Mouse (Mus musculus): ENCODE data around the gene Moap1. TPM values are rescaled to one million over a fixed set of nuclear protein-coding genes. Genes with fewer than 3 reads are reported as not detected.
A peak's percentile ranks its signal among the peaks of the same experiment; 100 is the strongest.

Moap1 gene
- polyA plus RNA-seq, 1 experiment from 2014 or later, result 68.4 TPM

GRCm38 (mm10) chr12:102702356-102703110 lies 40.9 kb downstream of the Moap1 start:
- Histone ChIP-seq H3K9ac (peak overlapping the region; percentile 28), H3K36me3 (no peaks in the 10 kb centered on the region), H3K4me2 (peak overlapping the region; percentile 90), H3K27me3 (no peaks in the 10 kb centered on the region), H3K27ac (replicated peaks) (peak overlapping the region; percentile 69; the same call in 1 of the 2 replicates), H3K4me1 (replicated peaks) (peaks cover 71% of the 10 kb centered on the region), H3K4me3 (peak overlapping the region; percentile 90), H3K9me3 (no peaks in the 10 kb centered on the region)
- WGBS, result 4% methylated on average over 15 of the region's 15 CpGs
- no peak for ATAC-seq (ENCODE audit: low FRiP score, low read depth)

- Histone ChIP-seq H3K4me2 (peak overlapping the region; percentile 90), H3K9ac (no peak overlapping the region), H3K9me3 (no peaks in the 10 kb centered on the region), H3K36me3 (no peaks in the 10 kb centered on the region), H3K4me3 (peak overlapping the region; percentile 90; the same call in 1 of the 2 replicates), H3K27ac (replicated peaks) (no peak overlapping the region), H3K27me3 (no peaks in the 10 kb centered on the region), H3K4me1 (replicated peaks) (peaks cover 77% of the 10 kb centered on the region)
- no peak for ATAC-seq (ENCODE audit: low FRiP score, low read depth)
- 92% methylated on average over 5 of the region's 5 CpGs for WGBS
These were observed 41.7 kb downstream of the Moap1 start for GRCm38 (mm10) chr12:102701691-102702207.

GRCm38 (mm10) chr12:102700453-102700852 lies 43.0 kb downstream of the Moap1 start:
- no peak overlapping the region for H3K9ac ChIP-seq
- H3K4me3 ChIP-seq, result no peak overlapping the region
- H3K27me3 ChIP-seq, result no peaks in the 10 kb centered on the region
- peak overlapping the region; percentile 7; the same call in 1 of the 2 replicates for H3K27ac ChIP-seq (replicated peaks)
- H3K36me3 ChIP-seq, result no peaks in the 10 kb centered on the region
- WGBS, result 61% methylated on average over 12 of the region's 12 CpGs
- H3K4me2 ChIP-seq, result no peak overlapping the region
- H3K9me3 ChIP-seq, result no peaks in the 10 kb centered on the region
- peaks cover 84% of the 10 kb centered on the region for H3K4me1 ChIP-seq (replicated peaks)
- no peak for ATAC-seq (ENCODE audit: low FRiP score, low read depth)

GRCm38 (mm10) chr12:102699156-102699555 lies 44.3 kb downstream of the Moap1 start:
- ATAC-seq (ENCODE audit: low FRiP score, low read depth), result no peak
- no peaks in the 10 kb centered on the region for H3K27me3 ChIP-seq
- H3K9ac ChIP-seq, result no peak overlapping the region
- H3K9me3 ChIP-seq, result no peaks in the 10 kb centered on the region
- 28% methylated on average over 1 of the region's 1 CpGs for WGBS
- H3K4me2 ChIP-seq, result no peak overlapping the region
- no peak overlapping the region for H3K4me3 ChIP-seq
- peaks cover 84% of the 10 kb centered on the region for H3K4me1 ChIP-seq (replicated peaks)
- H3K36me3 ChIP-seq, result no peaks in the 10 kb centered on the region
- H3K27ac ChIP-seq (replicated peaks), result no peak overlapping the region

GRCm38 (mm10) chr12:102698089-102698684 lies 45.3 kb downstream of the Moap1 start:
- H3K4me3 ChIP-seq, result no peak overlapping the region
- no peak overlapping the region for H3K9ac ChIP-seq
- WGBS, result 18% methylated on average over 1 of the region's 1 CpGs
- no peak for ATAC-seq (ENCODE audit: low FRiP score, low read depth)
- no peak overlapping the region for H3K4me2 ChIP-seq
- H3K27me3 ChIP-seq, result no peaks in the 10 kb centered on the region
- no peak overlapping the region for H3K27ac ChIP-seq (replicated peaks)
- no peaks in the 10 kb centered on the region for H3K36me3 ChIP-seq
- H3K4me1 ChIP-seq (replicated peaks), result peaks cover 74% of the 10 kb centered on the region
- no peaks in the 10 kb centered on the region for H3K9me3 ChIP-seq

- H3K4me1 ChIP-seq (replicated peaks), result peaks cover 67% of the 10 kb centered on the region
- no peaks in the 10 kb centered on the region for H3K27me3 ChIP-seq
- H3K4me3 ChIP-seq, result no peak overlapping the region
- H3K9me3 ChIP-seq, result no peaks in the 10 kb centered on the region
- H3K27ac ChIP-seq (replicated peaks), result no peak overlapping the region
- no peaks in the 10 kb centered on the region for H3K36me3 ChIP-seq
- H3K4me2 ChIP-seq, result no peak overlapping the region
- H3K9ac ChIP-seq, result no peak overlapping the region
- no peak for ATAC-seq (ENCODE audit: low FRiP score, low read depth)
- WGBS, result 79% methylated on average over 7 of the region's 7 CpGs
These were observed 46.1 kb downstream of the Moap1 start for GRCm38 (mm10) chr12:102697381-102697780.

- Histone ChIP-seq H3K9me3 (no peaks in the 10 kb centered on the region), H3K27ac (replicated peaks) (no peak overlapping the region), H3K4me2 (no peak overlapping the region), H3K9ac (no peak overlapping the region), H3K27me3 (no peaks in the 10 kb centered on the region), H3K4me3 (no peak overlapping the region), H3K36me3 (no peaks in the 10 kb centered on the region), H3K4me1 (replicated peaks) (peaks cover 61% of the 10 kb centered on the region)
- no peak for ATAC-seq (ENCODE audit: low FRiP score, low read depth)
- 83% methylated on average over 14 of the region's 14 CpGs for WGBS
These were observed 46.7 kb downstream of the Moap1 start for GRCm38 (mm10) chr12:102696635-102697354.

GRCm38 (mm10) chr12:102695369-102696239 lies 47.9 kb downstream of the Moap1 start:
- Histone ChIP-seq H3K4me3 (no peak overlapping the region), H3K9ac (no peak overlapping the region), H3K4me1 (replicated peaks) (peaks cover 52% of the 10 kb centered on the region), H3K36me3 (no peaks in the 10 kb centered on the region), H3K27me3 (no peaks in the 10 kb centered on the region), H3K9me3 (no peaks in the 10 kb centered on the region), H3K27ac (replicated peaks) (no peak overlapping the region), H3K4me2 (no peak overlapping the region)
- WGBS, result 53% methylated on average over 18 of the region's 18 CpGs
- ATAC-seq (ENCODE audit: low FRiP score, low read depth), result no peak

Other genes with a start within 250 kb of the Moap1 start
- 157 and 166 TPM in 2 replicates for gene Chga, start 188.7 kb downstream of the Moap1 start, polyA plus RNA-seq (2015; fragmentation: Nextera tagmentation; extraction: Ambion mirVana)
- 35.1 and 38.7 TPM in 2 replicates for gene Itpk1, start 38.7 kb downstream of the Moap1 start, polyA plus RNA-seq (2015; fragmentation: Nextera tagmentation; extraction: Ambion mirVana)
- gene Tmem251, start 101 bp upstream of the Moap1 start, polyA plus RNA-seq (2015; fragmentation: Nextera tagmentation; extraction: Ambion mirVana), result 10.4 and 11.3 TPM in 2 replicates
- not detected in 2 replicates for gene Gm28051, start 14.1 kb upstream of the Moap1 start, polyA plus RNA-seq (2015; fragmentation: Nextera tagmentation; extraction: Ambion mirVana)
- 42.8 and 45.0 TPM in 2 replicates for gene Gon7, start 14.1 kb upstream of the Moap1 start, polyA plus RNA-seq (2015; fragmentation: Nextera tagmentation; extraction: Ambion mirVana)
- 35.8 and 36.3 TPM in 2 replicates for gene Ubr7, start 14.3 kb upstream of the Moap1 start, polyA plus RNA-seq (2015; fragmentation: Nextera tagmentation; extraction: Ambion mirVana)
- 44.5 and 46.7 TPM in 2 replicates for gene Gm20604, start 15.0 kb upstream of the Moap1 start, polyA plus RNA-seq (2015; fragmentation: Nextera tagmentation; extraction: Ambion mirVana)
- gene Btbd7, start 134.8 kb upstream of the Moap1 start, polyA plus RNA-seq (2015; fragmentation: Nextera tagmentation; extraction: Ambion mirVana), result 11.8 and 12.7 TPM in 2 replicates
- not detected in 2 replicates for gene Cox8c, start 155.7 kb upstream of the Moap1 start, polyA plus RNA-seq (2015; fragmentation: Nextera tagmentation; extraction: Ambion mirVana)
- gene Unc79, start 205.2 kb upstream of the Moap1 start, polyA plus RNA-seq (2015; fragmentation: Nextera tagmentation; extraction: Ambion mirVana), result 6.9 and 7.5 TPM in 2 replicates

Data from hindbrain, embryonic 15.5 days (tissue).